Mouse (Mus musculus): Measurements from ENCODE around the gene Ppl.

- TF ChIP-seq CTCF (IDR thresholded peaks at IDR 0.05; ENCODE audit: control insufficient read depth, insufficient read depth, insufficient replicate concordance, low read depth, low read length), result no peak
- TF ChIP-seq POLR2A (IDR thresholded peaks at IDR 0.05; ENCODE audit: control insufficient read depth, low read depth, low read length), result no peak
Observed at GRCm38 (mm10) chr16:5074341-5074740, 57.9 kb downstream of the Ppl start.
